Mouse (Mus musculus) small intestine, adult 2 months (tissue): Measurements from ENCODE around the gene Serpinb6d.

ENCODE experiments used
- CTCF ChIP-seq: fragments of 200-500 bp; IDR thresholded peaks from 2 replicates; pipeline ENCODE4 v1.5.1; 2012; ENCODE audit warnings: low read depth, mild to moderate bottlenecking, control low read depth, inconsistent platforms, low read length, moderate library complexity, mixed read lengths; ENCODE audit not compliant: insufficient replicate concordance, insufficient read length; ENCODE audit errors: extremely low read depth
- POLR2A ChIP-seq: fragments of 200-500 bp; IDR thresholded peaks from 2 replicates; pipeline ENCODE4 v1.6.1; 2012; ENCODE audit warnings: low read depth, mild to moderate bottlenecking, control low read depth, inconsistent platforms, low read length, moderate library complexity

GRCm38 (mm10) chr13:33662550-33662949, 1.3 kb downstream of the Serpinb6d start:
- TF ChIP-seq CTCF = no peak
- no peak for TF ChIP-seq POLR2A
